8 mouse cellular contexts compared by ENCODE assay signal in genomic region chr12:41565540-41566432, GRCm38 (mm10).
DNase-seq lines count a peak whose midpoint lies in the region; ATAC-seq and TF ChIP-seq lines count a peak whose summit lies in the region.

No protein-coding gene starts in this region.

- no peaks in the 10 kb centered on the region for H3K36me3 ChIP-seq in heart, embryonic 13.5 days
- no peaks in the 10 kb centered on the region for H3K36me3 ChIP-seq in liver, embryonic 11.5 days (ENCODE audit: control insufficient read depth, insufficient read depth, low read length)
- H3K36me3 ChIP-seq in neural tube, embryonic 14.5 days (ENCODE audit: control insufficient read depth, insufficient read depth, low read length), result no peaks in the 10 kb centered on the region

- intact Hi-C loops in gastrocnemius, adult 2 months (cut with DNase I), result no loop called here

- peak overlapping the region; percentile 33 for H3K4me3 ChIP-seq in heart, embryonic 13.5 days
- H3K4me3 ChIP-seq in liver, embryonic 11.5 days (ENCODE audit: low read depth, low read length), result no peak overlapping the region
- no peak overlapping the region for H3K4me3 ChIP-seq in neural tube, embryonic 14.5 days (ENCODE audit: low read depth, low read length)
- no peak overlapping the region for H3K4me3 ChIP-seq in gastrocnemius, adult 2 months

- peak; percentile 4 for DNase-seq in gastrocnemius, postnatal 10 days
- no peak for DNase-seq in gastrocnemius, adult 18-20 months (ENCODE audit: low spot score)
- peak; percentile 8 for DNase-seq in adrenal gland, adult 8-10 months
- peak; percentile 42 for DNase-seq in liver, embryonic 11.5 days (ENCODE audit: low spot score)
- DNase-seq in testis, postnatal 14 days (ENCODE audit: low spot score), result no peak
- no peak for DNase-seq in gastrocnemius, adult 2 months

- ATAC-seq in heart, embryonic 13.5 days (ENCODE audit: extremely low read depth, insufficient number of reproducible peaks, low FRiP score, low TSS enrichment), result no peak
- ATAC-seq in liver, embryonic 11.5 days (replicated peaks; ENCODE audit: low FRiP score), result peak; percentile 71
- ATAC-seq in neural tube, embryonic 14.5 days (ENCODE audit: low read depth), result peak; percentile 92

- no peaks in the 10 kb centered on the region for H3K27me3 ChIP-seq in heart, embryonic 13.5 days (replicated peaks)
- H3K27me3 ChIP-seq in liver, embryonic 11.5 days (replicated peaks; ENCODE audit: control insufficient read depth, insufficient read depth, low read length), result no peaks in the 10 kb centered on the region
- H3K27me3 ChIP-seq in neural tube, embryonic 14.5 days (ENCODE audit: control insufficient read depth, insufficient read depth, low read length), result no peaks in the 10 kb centered on the region

- peaks cover 12% of the 10 kb centered on the region for H3K4me1 ChIP-seq in heart, embryonic 13.5 days
- peaks cover 8% of the 10 kb centered on the region for H3K4me1 ChIP-seq in liver, embryonic 11.5 days (replicated peaks; ENCODE audit: control insufficient read depth, insufficient read depth, low read length)
- peaks cover 12% of the 10 kb centered on the region; the same call in 1 of the 2 replicates for H3K4me1 ChIP-seq in neural tube, embryonic 14.5 days (ENCODE audit: control insufficient read depth, insufficient read depth, low read length)

- H3K4me2 ChIP-seq in heart, embryonic 13.5 days, result peak overlapping the region; percentile 61
- peak overlapping the region; percentile 40; the same call in 1 of the 2 replicates for H3K4me2 ChIP-seq in liver, embryonic 11.5 days
- peak overlapping the region; percentile 32 for H3K4me2 ChIP-seq in neural tube, embryonic 14.5 days (ENCODE audit: low read depth, low read length)

- no peak for TF ChIP-seq CTCF in gastrocnemius, adult 2 months (IDR thresholded peaks at IDR 0.05)

- H3K27ac ChIP-seq in heart, embryonic 13.5 days (replicated peaks), result peak overlapping the region; percentile 6; the same call in 1 of the 2 replicates
- no peak overlapping the region; the same call in 1 of the 2 replicates for H3K27ac ChIP-seq in liver, embryonic 11.5 days (ENCODE audit: low read depth, low read length)
- H3K27ac ChIP-seq in neural tube, embryonic 14.5 days (ENCODE audit: low read depth, low read length), result peak overlapping the region; percentile 23; the same call in 1 of the 2 replicates
- no peak overlapping the region for H3K27ac ChIP-seq in gastrocnemius, adult 2 months

- WGBS in heart, embryonic 13.5 days, result 16% methylated on average over 18 of the region's 18 CpGs
- 22% methylated on average over 18 of the region's 18 CpGs for WGBS in liver, embryonic 11.5 days
- 10% methylated on average over 18 of the region's 18 CpGs for WGBS in neural tube, embryonic 14.5 days

- peak overlapping the region; percentile 56; the same call in 1 of the 2 replicates for H3K9ac ChIP-seq in heart, embryonic 13.5 days
- H3K9ac ChIP-seq in liver, embryonic 11.5 days (ENCODE audit: low read depth, low read length), result no peak overlapping the region
- H3K9ac ChIP-seq in neural tube, embryonic 14.5 days (replicated peaks; ENCODE audit: low read depth, low read length), result 0 out of 2 replicates have a peak overlapping the region, but pooled peaks have one; percentile 4

- no peaks in the 10 kb centered on the region for H3K9me3 ChIP-seq in heart, embryonic 13.5 days
- H3K9me3 ChIP-seq in liver, embryonic 11.5 days (ENCODE audit: control insufficient read depth, low read length), result no peaks in the 10 kb centered on the region
- H3K9me3 ChIP-seq in neural tube, embryonic 14.5 days (ENCODE audit: control insufficient read depth, low read length), result no peaks in the 10 kb centered on the region

Comparison
In these comparisons a context has a peak if more than half of its experiments do, and no peak if none do; other contexts are left out.
1. DNase-seq: peak in gastrocnemius, postnatal 10 days (single experiment), adrenal gland, adult 8-10 months (single experiment) and liver, embryonic 11.5 days (single experiment); none in gastrocnemius, adult 18-20 months (single experiment), testis, postnatal 14 days (single experiment) and gastrocnemius, adult 2 months (single experiment).
2. H3K27ac ChIP-seq: peak in heart, embryonic 13.5 days (single experiment) and neural tube, embryonic 14.5 days (single experiment); none in liver, embryonic 11.5 days (single experiment) and gastrocnemius, adult 2 months (single experiment).
3. Peak in every context shown above with its lines, with median percentiles within 50 percentile points of each other: H3K4me2 ChIP-seq.